Mouse (Mus musculus) cerebellum, postnatal 4 days (tissue): ENCODE data around the gene Mogat2.

ENCODE experiments used
- DNase-seq, 2 experiments: peaks; one replicate each; pipeline ENCODE4 v3.0.0; 2022; ENCODE audit warnings: low spot score in 2 of 2, mixed read lengths in 1 of 2

Gene Mogat2

GRCm38 (mm10) chr7:99194511-99194910 is 43.9 kb downstream of the Mogat2 start:
- DNase-seq = no peak

- DNase-seq = no peak
Observed at GRCm38 (mm10) chr7:99193926-99194325, 44.5 kb downstream of the Mogat2 start.

- DNase-seq = no peak
Observed at GRCm38 (mm10) chr7:99191411-99191810, 47.0 kb downstream of the Mogat2 start.

- DNase-seq = no peak
Observed at GRCm38 (mm10) chr7:99189885-99190284, 48.5 kb downstream of the Mogat2 start.

GRCm38 (mm10) chr7:99188630-99189029 is 49.8 kb downstream of the Mogat2 start:
- no peak for DNase-seq

- no peak for DNase-seq
Observed at GRCm38 (mm10) chr7:99187451-99187850, 51.0 kb downstream of the Mogat2 start.

GRCm38 (mm10) chr7:99185405-99185804 is 53.0 kb downstream of the Mogat2 start:
- DNase-seq = no peak

GRCm38 (mm10) chr7:99183751-99184150 is 54.7 kb downstream of the Mogat2 start:
- no peak for DNase-seq

- DNase-seq = peak; percentile 86 to 93
Observed at GRCm38 (mm10) chr7:99182432-99183172, 55.8 kb downstream of the Mogat2 start, which contains the start of gene Dgat2. TSS of gene Dgat2 (minus strand) at chr7:99182719.

- no peak for DNase-seq
Observed at GRCm38 (mm10) chr7:99181619-99182431, 56.6 kb downstream of the Mogat2 start.

GRCm38 (mm10) chr7:99180162-99180561 is 58.3 kb downstream of the Mogat2 start:
- no peak for DNase-seq

GRCm38 (mm10) chr7:99179271-99179670 is 59.1 kb downstream of the Mogat2 start:
- DNase-seq = no peak

GRCm38 (mm10) chr7:99177386-99177785 is 61.0 kb downstream of the Mogat2 start:
- DNase-seq = no peak

- no peak for DNase-seq
Observed at GRCm38 (mm10) chr7:99175666-99176065, 62.8 kb downstream of the Mogat2 start.

GRCm38 (mm10) chr7:99175118-99175517 is 63.3 kb downstream of the Mogat2 start:
- DNase-seq = no peak

- DNase-seq = no peak
Observed at GRCm38 (mm10) chr7:99174006-99174405, 64.4 kb downstream of the Mogat2 start.

- DNase-seq = no peak
Observed at GRCm38 (mm10) chr7:99172898-99173297, 65.5 kb downstream of the Mogat2 start.

GRCm38 (mm10) chr7:99171730-99172463 is 66.5 kb downstream of the Mogat2 start:
- no peak for DNase-seq

- DNase-seq = no peak
Observed at GRCm38 (mm10) chr7:99170519-99170918, 67.9 kb downstream of the Mogat2 start.

- DNase-seq = no peak
Observed at GRCm38 (mm10) chr7:99169717-99170403, 68.6 kb downstream of the Mogat2 start.
